Mouse (Mus musculus) hindbrain, embryonic 15.5 days (tissue): ENCODE measurements at regions not wholly inside any gene's neighbourhood (a gene's known extent, or its start where the extent isn't known, plus 50 kb on each side); places are given as distances from the start of the nearest gene placed in this dataset.

Experiments
- ATAC-seq: fragments of 200-750 bp; cut with Nextera tagmentation; 2 replicates; pipeline ENCODE4 v1.8.0; 2017; ENCODE audit warnings: low read depth, moderate number of reproducible peaks, moderate TSS enrichment; ENCODE audit not compliant: low FRiP score
- H3K27ac ChIP-seq: fragments of 300-500 bp; sonication (generic); replicated peaks from 2 replicates; pipeline ENCODE4 v1.5.1; 2015; ENCODE audit warnings: mild to moderate bottlenecking, inconsistent platforms
- H3K27me3 ChIP-seq: fragments of 300-500 bp; sonication (generic); 2 replicates; pipeline ENCODE4 v1.6.1; 2015; ENCODE audit warnings: control low read depth, inconsistent platforms
- H3K36me3 ChIP-seq: fragments of 300-500 bp; sonication (generic); 2 replicates; pipeline ENCODE4 v1.6.1; 2015; ENCODE audit warnings: control low read depth, inconsistent platforms
- H3K4me1 ChIP-seq: fragments of 300-500 bp; sonication (generic); replicated peaks from 2 replicates; pipeline ENCODE4 v1.6.1; 2015; ENCODE audit warnings: control low read depth, inconsistent platforms
- H3K4me2 ChIP-seq: fragments of 300-500 bp; sonication (generic); 2 replicates; pipeline ENCODE4 v1.6.1; 2015; ENCODE audit warnings: moderate library complexity, mild to moderate bottlenecking, inconsistent platforms
- H3K4me3 ChIP-seq: fragments of 300-500 bp; sonication (generic); 2 replicates; pipeline ENCODE4 v1.5.1; 2015; ENCODE audit warnings: mild to moderate bottlenecking, inconsistent platforms
- H3K9ac ChIP-seq: fragments of 300-500 bp; sonication (generic); 2 replicates; pipeline ENCODE4 v1.6.1; 2015; ENCODE audit warnings: inconsistent platforms
- H3K9me3 ChIP-seq: fragments of 300-500 bp; sonication (generic); 2 replicates; pipeline ENCODE4 v1.6.1; 2016; ENCODE audit warnings: control low read depth, inconsistent platforms
- WGBS: fragments of 180-500 bp; shearing (Covaris S2); methylation state at CpG from one replicate; pipeline ENCODE4 v1.1.7; 2015; 5-methylcytosine and 5-hydroxymethylcytosine counted together

GRCm38 (mm10) chr8:39833251-39833650 lies 841.6 kb upstream of the Adam24 start:
- Histone ChIP-seq H3K4me2 (no peak overlapping the region), H3K27me3 (no peaks in the 10 kb centered on the region), H3K9me3 (no peaks in the 10 kb centered on the region), H3K4me1 (no peaks in the 10 kb centered on the region), H3K27ac (no peak overlapping the region), H3K9ac (no peak overlapping the region), H3K4me3 (no peak overlapping the region), H3K36me3 (no peaks in the 10 kb centered on the region)
- no peak for ATAC-seq
- WGBS: 93% methylated on average over 1 of the region's 1 CpGs

DNA sequence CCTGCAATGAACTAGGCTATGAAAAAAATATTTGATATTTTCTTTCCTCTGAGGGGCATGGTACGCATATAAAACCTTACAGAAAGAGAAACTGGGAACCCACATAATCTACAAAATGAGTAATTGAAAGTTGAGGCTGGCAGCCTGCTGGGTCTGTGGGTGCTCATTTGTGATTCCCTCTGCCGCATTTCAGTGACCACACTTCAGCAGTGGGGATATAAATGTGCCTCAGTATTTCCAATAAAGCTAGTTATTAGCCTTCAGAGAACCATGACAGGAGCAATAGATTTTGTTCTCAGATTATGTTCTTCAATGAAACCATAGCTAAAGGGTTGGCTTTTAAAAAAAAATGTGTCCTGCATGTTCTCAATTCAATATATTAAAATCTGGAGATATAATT lies 828.0 kb upstream of the Adam24 start:
- ATAC-seq: no peak
- 69% methylated on average over 2 of the region's 2 CpGs for WGBS
- Histone ChIP-seq H3K36me3 (no peaks in the 10 kb centered on the region), H3K27ac (no peak overlapping the region), H3K4me3 (no peak overlapping the region), H3K27me3 (no peaks in the 10 kb centered on the region), H3K9ac (no peak overlapping the region), H3K9me3 (no peaks in the 10 kb centered on the region), H3K4me2 (no peak overlapping the region), H3K4me1 (no peaks in the 10 kb centered on the region)

GRCm38 (mm10) chr8:39862544-39862943 lies 812.3 kb upstream of the Adam24 start:
- ATAC-seq: no peak
- no peak overlapping the region for H3K4me3 ChIP-seq
- WGBS: 90% methylated on average over 2 of the region's 2 CpGs
- no peaks in the 10 kb centered on the region for H3K4me1 ChIP-seq
- no peak overlapping the region for H3K27ac ChIP-seq
- H3K9ac ChIP-seq: no peak overlapping the region
- H3K4me2 ChIP-seq: no peak overlapping the region
- H3K36me3 ChIP-seq: no peaks in the 10 kb centered on the region
- no peaks in the 10 kb centered on the region for H3K27me3 ChIP-seq
- no peaks in the 10 kb centered on the region for H3K9me3 ChIP-seq

DNA sequence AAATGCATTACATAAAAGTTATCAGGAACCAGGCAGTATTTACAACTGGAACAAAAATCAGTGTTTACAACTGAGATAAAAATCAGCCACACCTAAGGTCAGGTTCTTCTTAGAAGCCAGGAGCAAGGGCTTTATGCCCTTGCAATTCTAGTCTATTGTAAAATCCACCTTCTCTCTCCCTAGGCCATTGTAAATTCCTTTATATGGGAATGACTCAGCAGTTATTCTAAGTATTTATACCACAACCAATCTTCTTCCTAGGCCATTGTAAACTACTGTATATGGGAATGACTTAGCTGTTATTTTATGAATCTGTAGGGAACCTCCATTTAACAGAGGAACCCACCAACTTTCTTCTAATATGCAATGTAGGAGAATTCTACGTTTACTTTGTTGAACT lies 772.6 kb upstream of the Adam24 start:
- H3K9ac ChIP-seq: no peak overlapping the region
- 76% methylated on average over 1 of the region's 1 CpGs for WGBS
- H3K9me3 ChIP-seq: no peaks in the 10 kb centered on the region
- no peak for ATAC-seq
- no peaks in the 10 kb centered on the region for H3K27me3 ChIP-seq
- no peak overlapping the region for H3K27ac ChIP-seq
- H3K4me3 ChIP-seq: no peak overlapping the region
- H3K4me1 ChIP-seq: no peaks in the 10 kb centered on the region
- no peak overlapping the region for H3K4me2 ChIP-seq
- H3K36me3 ChIP-seq: no peaks in the 10 kb centered on the region

DNA sequence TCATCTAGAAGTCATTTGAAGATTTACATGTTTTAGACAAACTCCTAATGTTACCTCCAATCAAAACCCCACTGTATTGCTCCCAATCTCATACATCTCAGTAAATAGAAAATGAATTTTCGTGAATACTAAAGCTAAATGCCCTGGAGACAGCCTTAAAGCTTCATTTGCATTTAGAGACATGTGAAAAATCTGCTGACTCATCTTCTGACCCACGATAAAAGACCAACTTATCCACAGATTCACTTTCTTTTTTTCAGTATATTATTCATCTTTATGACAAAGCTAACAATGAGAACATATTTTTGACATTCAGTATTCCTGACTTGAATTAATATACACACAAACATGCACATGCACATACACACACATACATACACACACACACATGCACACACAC lies 762.0 kb upstream of the Adam24 start:
- Histone ChIP-seq H3K4me2 (no peak overlapping the region), H3K27me3 (no peaks in the 10 kb centered on the region), H3K4me1 (no peaks in the 10 kb centered on the region), H3K9me3 (no peaks in the 10 kb centered on the region), H3K27ac (no peak overlapping the region), H3K36me3 (no peaks in the 10 kb centered on the region), H3K9ac (no peak overlapping the region), H3K4me3 (no peak overlapping the region)
- WGBS: 54% methylated on average over 2 of the region's 2 CpGs
- ATAC-seq: no peak

DNA sequence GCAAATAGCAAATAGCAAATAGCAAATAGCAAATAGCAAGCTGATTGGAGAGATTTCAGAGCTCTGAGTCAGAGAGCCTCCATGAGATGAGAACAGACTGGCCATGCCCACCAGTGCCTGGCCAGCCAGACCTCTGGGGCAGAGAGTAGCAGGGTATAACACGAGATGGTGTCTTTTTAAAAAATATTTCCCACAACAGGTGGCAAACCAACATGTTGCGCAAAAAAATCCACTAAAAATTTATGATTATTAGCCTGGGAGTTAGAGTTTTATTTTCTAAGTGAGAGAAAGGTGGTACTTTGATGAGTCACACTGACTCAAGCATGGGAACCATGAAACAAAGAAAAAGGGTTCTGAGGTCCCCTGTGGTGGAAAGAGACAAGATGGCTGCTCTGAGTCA lies 753.5 kb upstream of the Adam24 start:
- no peak overlapping the region for H3K9ac ChIP-seq
- H3K27me3 ChIP-seq: no peaks in the 10 kb centered on the region
- no peaks in the 10 kb centered on the region for H3K9me3 ChIP-seq
- no peaks in the 10 kb centered on the region for H3K4me1 ChIP-seq
- H3K36me3 ChIP-seq: no peaks in the 10 kb centered on the region
- WGBS: 89% methylated on average over 2 of the region's 2 CpGs
- H3K4me3 ChIP-seq: no peak overlapping the region
- no peak for ATAC-seq
- no peak overlapping the region for H3K27ac ChIP-seq
- no peak overlapping the region for H3K4me2 ChIP-seq

DNA sequence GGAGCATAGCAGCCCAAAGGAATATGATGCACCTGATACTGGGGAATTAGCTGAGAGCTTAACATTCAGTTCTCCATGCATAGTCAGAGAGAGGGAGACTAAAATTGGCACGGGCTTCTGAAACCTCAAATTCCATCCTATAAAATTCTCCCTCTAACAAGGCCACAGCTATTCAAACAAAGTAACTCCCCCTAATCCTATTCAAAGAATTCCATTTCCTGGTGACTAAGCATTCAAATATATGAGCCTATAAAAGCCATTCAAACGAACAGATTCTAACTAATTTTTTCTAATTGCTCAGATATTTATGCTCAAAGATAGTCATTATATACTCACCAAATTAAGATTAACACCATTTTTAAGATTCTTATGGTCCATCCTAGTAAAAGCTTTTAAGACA lies 751.1 kb upstream of the Adam24 start:
- Histone ChIP-seq H3K4me2 (no peak overlapping the region), H3K27ac (no peak overlapping the region), H3K4me1 (no peaks in the 10 kb centered on the region), H3K27me3 (no peaks in the 10 kb centered on the region), H3K9me3 (no peaks in the 10 kb centered on the region), H3K4me3 (no peak overlapping the region), H3K9ac (no peak overlapping the region), H3K36me3 (no peaks in the 10 kb centered on the region)
- WGBS: 76% methylated on average over 2 of the region's 2 CpGs
- no peak for ATAC-seq

GRCm38 (mm10) chr8:39950178-39950896 lies 724.5 kb upstream of the Adam24 start:
- H3K4me1 ChIP-seq: no peaks in the 10 kb centered on the region
- no peak overlapping the region for H3K27ac ChIP-seq
- peak; percentile 89 for ATAC-seq
- H3K4me2 ChIP-seq: no peak overlapping the region
- no peaks in the 10 kb centered on the region for H3K36me3 ChIP-seq
- 63% methylated on average over 6 of the region's 6 CpGs for WGBS
- no peak overlapping the region for H3K9ac ChIP-seq
- no peak overlapping the region for H3K4me3 ChIP-seq
- no peaks in the 10 kb centered on the region for H3K27me3 ChIP-seq
- H3K9me3 ChIP-seq: no peaks in the 10 kb centered on the region

- Histone ChIP-seq H3K27ac (no peak overlapping the region), H3K4me3 (no peak overlapping the region), H3K9ac (no peak overlapping the region), H3K4me2 (no peak overlapping the region), H3K27me3 (no peaks in the 10 kb centered on the region), H3K36me3 (no peaks in the 10 kb centered on the region), H3K4me1 (no peaks in the 10 kb centered on the region), H3K9me3 (no peaks in the 10 kb centered on the region)
- 53% methylated on average over 5 of the region's 5 CpGs for WGBS
- no peak for ATAC-seq
These were observed 720.4 kb upstream of the Adam24 start for GRCm38 (mm10) chr8:39954497-39954896.

GRCm38 (mm10) chr8:39954924-39955323 lies 720.0 kb upstream of the Adam24 start:
- no peak overlapping the region for H3K4me3 ChIP-seq
- H3K36me3 ChIP-seq: no peaks in the 10 kb centered on the region
- H3K4me2 ChIP-seq: no peak overlapping the region
- H3K9ac ChIP-seq: no peak overlapping the region
- no peaks in the 10 kb centered on the region for H3K9me3 ChIP-seq
- 47% methylated on average over 4 of the region's 4 CpGs for WGBS
- H3K27ac ChIP-seq: no peak overlapping the region
- ATAC-seq: no peak
- H3K4me1 ChIP-seq: no peaks in the 10 kb centered on the region
- H3K27me3 ChIP-seq: no peaks in the 10 kb centered on the region

DNA sequence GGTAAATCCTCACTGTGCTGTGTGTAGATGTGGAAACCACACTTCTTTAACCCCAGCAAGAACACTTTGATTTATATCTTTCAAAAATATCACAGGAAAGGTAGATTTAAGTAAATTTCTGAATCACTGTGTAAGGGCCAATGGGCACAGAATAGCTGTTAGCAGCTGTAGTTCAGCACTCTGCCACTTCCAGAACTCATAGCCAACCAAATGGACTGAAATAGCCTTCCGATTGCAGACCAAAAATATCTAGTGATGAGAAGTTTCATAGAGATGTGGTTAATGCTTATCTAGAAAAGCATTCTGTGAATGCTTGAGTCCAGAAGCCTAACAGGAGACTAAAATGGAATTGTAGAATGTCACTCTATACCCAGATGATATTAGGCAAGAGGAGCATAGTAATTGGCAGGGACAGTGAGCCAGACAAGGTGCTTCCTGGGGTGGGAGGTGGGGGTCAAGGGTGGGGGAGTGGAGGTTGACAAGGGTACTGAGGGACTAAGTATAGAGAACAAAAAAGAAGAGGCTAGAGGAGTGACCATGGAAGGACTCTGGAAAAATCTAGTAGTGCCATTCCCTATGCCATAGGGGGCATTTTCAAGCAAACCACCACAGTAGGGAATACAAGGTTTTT lies 669.6 kb upstream of the Adam24 start:
- Histone ChIP-seq H3K4me1 (no peaks in the 10 kb centered on the region), H3K27ac (no peak overlapping the region), H3K4me3 (no peak overlapping the region), H3K36me3 (no peaks in the 10 kb centered on the region), H3K9me3 (no peaks in the 10 kb centered on the region), H3K4me2 (no peak overlapping the region), H3K27me3 (no peaks in the 10 kb centered on the region), H3K9ac (no peak overlapping the region)
- WGBS: 95% methylated on average over 1 of the region's 1 CpGs
- no peak for ATAC-seq

DNA sequence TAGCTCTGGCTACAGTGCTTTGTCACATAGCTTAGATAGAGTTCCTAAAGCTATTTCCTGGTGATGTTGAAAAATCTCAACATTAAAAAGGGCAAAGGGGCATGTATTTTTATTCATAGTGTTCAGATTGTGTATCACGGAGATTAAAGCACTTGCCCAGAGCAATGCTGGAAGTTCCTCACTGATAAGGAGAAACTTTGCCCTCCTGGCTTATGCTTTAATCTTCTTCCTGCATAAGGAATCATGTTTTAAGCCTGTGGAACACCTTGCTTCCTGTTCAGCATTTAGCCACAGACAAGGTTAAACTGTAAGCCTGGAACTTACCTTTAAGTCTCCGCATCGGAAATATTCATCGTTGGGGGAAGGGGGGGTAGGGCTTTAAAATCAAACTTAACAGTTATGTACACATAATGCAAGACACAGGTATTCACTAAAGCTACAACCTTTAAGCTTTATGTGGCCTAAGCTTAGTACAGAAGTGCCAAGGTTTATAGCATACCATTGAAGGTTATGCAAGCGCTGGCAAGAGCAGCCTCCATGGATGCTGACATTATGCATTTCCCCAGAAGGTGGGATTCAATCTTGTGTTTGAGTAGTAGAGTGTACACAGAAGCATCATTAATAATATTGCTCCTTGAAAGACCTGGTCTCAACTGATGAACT lies 655.5 kb upstream of the Adam24 start:
- 92% methylated on average over 5 of the region's 5 CpGs for WGBS
- Histone ChIP-seq H3K4me1 (no peaks in the 10 kb centered on the region), H3K9ac (no peak overlapping the region), H3K4me3 (no peak overlapping the region), H3K27ac (no peak overlapping the region), H3K27me3 (no peaks in the 10 kb centered on the region), H3K4me2 (no peak overlapping the region), H3K36me3 (no peaks in the 10 kb centered on the region), H3K9me3 (no peaks in the 10 kb centered on the region)
- ATAC-seq: no peak
